Mouse (Mus musculus): ENCODE measurements at regions not wholly inside any gene's neighbourhood (a gene's known extent, or its start where the extent isn't known, plus 50 kb on each side); places are given as distances from the start of the nearest gene placed in this dataset.

- Histone ChIP-seq H3K9ac (replicated peaks; ENCODE audit: low read length, poor library complexity, severe bottlenecking) (no peak overlapping the region), H3K36me3 (ENCODE audit: insufficient read depth, low read length) (no peaks in the 10 kb centered on the region), H3K4me3 (ENCODE audit: low read depth, low read length) (no peak overlapping the region), H3K9me3 (ENCODE audit: low read length) (no peaks in the 10 kb centered on the region), H3K27ac (ENCODE audit: low read depth, low read length) (no peak overlapping the region), H3K27me3 (ENCODE audit: insufficient read depth, low read length) (no peaks in the 10 kb centered on the region), H3K4me1 (ENCODE audit: insufficient read depth, low read length) (no peaks in the 10 kb centered on the region), H3K4me2 (ENCODE audit: low read depth, low read length, poor library complexity, severe bottlenecking) (no peak overlapping the region)
- WGBS = 57% methylated on average over 4 of the region's 4 CpGs
- ATAC-seq (ENCODE audit: low FRiP score) = no peak
- TF ChIP-seq CTCF (IDR thresholded peaks at IDR 0.05) = no peak
- no peak for DNase-seq (ENCODE audit: low spot score)
Measured at GRCm38 (mm10) chr17:4387616-4388015, 606.5 kb upstream of the Arid1b start.

- Histone ChIP-seq H3K36me3 (ENCODE audit: insufficient read depth, low read length) (no peaks in the 10 kb centered on the region), H3K9me3 (ENCODE audit: low read length) (no peaks in the 10 kb centered on the region), H3K9ac (replicated peaks; ENCODE audit: low read length, poor library complexity, severe bottlenecking) (no peak overlapping the region), H3K27ac (ENCODE audit: low read depth, low read length) (no peak overlapping the region), H3K4me2 (ENCODE audit: low read depth, low read length, poor library complexity, severe bottlenecking) (no peak overlapping the region), H3K27me3 (ENCODE audit: insufficient read depth, low read length) (no peaks in the 10 kb centered on the region), H3K4me3 (ENCODE audit: low read depth, low read length) (no peak overlapping the region), H3K4me1 (ENCODE audit: insufficient read depth, low read length) (no peaks in the 10 kb centered on the region)
- DNase-seq (ENCODE audit: low spot score) (no peak), ATAC-seq (ENCODE audit: low FRiP score) (no peak)
- 93% methylated on average over 4 of the region's 4 CpGs for WGBS
- no peak for TF ChIP-seq CTCF (IDR thresholded peaks at IDR 0.05)
Measured at GRCm38 (mm10) chr17:4390012-4390411, 604.1 kb upstream of the Arid1b start.

- no peaks in the 10 kb centered on the region for H3K4me1 ChIP-seq (ENCODE audit: insufficient read depth, low read length)
- no peak for TF ChIP-seq CTCF (IDR thresholded peaks at IDR 0.05)
Measured at GRCm38 (mm10) chr17:4390577-4390976, 603.6 kb upstream of the Arid1b start.

GRCm38 (mm10) chr17:4391210-4391609 lies 602.9 kb upstream of the Arid1b start:
- Histone ChIP-seq H3K27me3 (ENCODE audit: insufficient read depth, low read length) (no peaks in the 10 kb centered on the region), H3K27ac (ENCODE audit: low read depth, low read length) (no peak overlapping the region)
- WGBS = 78% methylated on average over 1 of the region's 1 CpGs

More at GRCm38 (mm10) chr17:4390577-4390976, 603.6 kb upstream of the Arid1b start:
- no peak overlapping the region for H3K9ac ChIP-seq (replicated peaks; ENCODE audit: low read length, poor library complexity, severe bottlenecking)
- H3K36me3 ChIP-seq (ENCODE audit: insufficient read depth, low read length) = no peaks in the 10 kb centered on the region
- H3K9me3 ChIP-seq (ENCODE audit: low read length) = no peaks in the 10 kb centered on the region
- no peak for ATAC-seq (ENCODE audit: low FRiP score)
- no peak overlapping the region for H3K27ac ChIP-seq (ENCODE audit: low read depth, low read length)
- no peak overlapping the region for H3K4me3 ChIP-seq (ENCODE audit: low read depth, low read length)
- no peak for DNase-seq (ENCODE audit: low spot score)
- H3K4me2 ChIP-seq (ENCODE audit: low read depth, low read length, poor library complexity, severe bottlenecking) = no peak overlapping the region
- no peaks in the 10 kb centered on the region for H3K27me3 ChIP-seq (ENCODE audit: insufficient read depth, low read length)

GRCm38 (mm10) chr17:4396119-4396518 lies 598.0 kb upstream of the Arid1b start:
- no peaks in the 10 kb centered on the region for H3K27me3 ChIP-seq (ENCODE audit: insufficient read depth, low read length)
- 81% methylated on average over 5 of the region's 5 CpGs for WGBS
- no peak overlapping the region for H3K4me3 ChIP-seq (ENCODE audit: low read depth, low read length)
- TF ChIP-seq CTCF (IDR thresholded peaks at IDR 0.05) = no peak
- no peak overlapping the region for H3K27ac ChIP-seq (ENCODE audit: low read depth, low read length)
- DNase-seq (ENCODE audit: low spot score) (no peak), ATAC-seq (ENCODE audit: low FRiP score) (no peak)
- H3K4me1 ChIP-seq (ENCODE audit: insufficient read depth, low read length) = no peaks in the 10 kb centered on the region
- H3K9me3 ChIP-seq (ENCODE audit: low read length) = no peaks in the 10 kb centered on the region
- no peaks in the 10 kb centered on the region for H3K36me3 ChIP-seq (ENCODE audit: insufficient read depth, low read length)
- H3K9ac ChIP-seq (replicated peaks; ENCODE audit: low read length, poor library complexity, severe bottlenecking) = no peak overlapping the region
- no peak overlapping the region for H3K4me2 ChIP-seq (ENCODE audit: low read depth, low read length, poor library complexity, severe bottlenecking)

More at GRCm38 (mm10) chr17:4391210-4391609, 602.9 kb upstream of the Arid1b start:
- DNase-seq (ENCODE audit: low spot score) (no peak), ATAC-seq (ENCODE audit: low FRiP score) (no peak)
- H3K4me1 ChIP-seq (ENCODE audit: insufficient read depth, low read length) = no peaks in the 10 kb centered on the region
- H3K9me3 ChIP-seq (ENCODE audit: low read length) = no peaks in the 10 kb centered on the region
- no peak overlapping the region for H3K4me3 ChIP-seq (ENCODE audit: low read depth, low read length)
- H3K9ac ChIP-seq (replicated peaks; ENCODE audit: low read length, poor library complexity, severe bottlenecking) = no peak overlapping the region
- H3K36me3 ChIP-seq (ENCODE audit: insufficient read depth, low read length) = no peaks in the 10 kb centered on the region
- no peak overlapping the region for H3K4me2 ChIP-seq (ENCODE audit: low read depth, low read length, poor library complexity, severe bottlenecking)
- no peak for TF ChIP-seq CTCF (IDR thresholded peaks at IDR 0.05)

GRCm38 (mm10) chr17:4417686-4418085 lies 576.4 kb upstream of the Arid1b start:
- WGBS = 71% methylated on average over 5 of the region's 5 CpGs
- no peak overlapping the region for H3K27ac ChIP-seq (ENCODE audit: low read depth, low read length)
- no peaks in the 10 kb centered on the region for H3K36me3 ChIP-seq (ENCODE audit: insufficient read depth, low read length)
- H3K4me1 ChIP-seq (ENCODE audit: insufficient read depth, low read length) = no peaks in the 10 kb centered on the region
- ATAC-seq (ENCODE audit: low FRiP score) = no peak
- peak; percentile 28 for DNase-seq (ENCODE audit: low spot score)
- H3K9me3 ChIP-seq (ENCODE audit: low read length) = no peaks in the 10 kb centered on the region
- no peak overlapping the region for H3K4me3 ChIP-seq (ENCODE audit: low read depth, low read length)
- no peak overlapping the region for H3K9ac ChIP-seq (replicated peaks; ENCODE audit: low read length, poor library complexity, severe bottlenecking)
- no peak overlapping the region for H3K4me2 ChIP-seq (ENCODE audit: low read depth, low read length, poor library complexity, severe bottlenecking)
- no peaks in the 10 kb centered on the region for H3K27me3 ChIP-seq (ENCODE audit: insufficient read depth, low read length)
- TF ChIP-seq CTCF (IDR thresholded peaks at IDR 0.05) = no peak
